Mouse (Mus musculus) urinary bladder, postnatal 25 days (tissue): ENCODE data around the gene Rab3d.
"Not testable (repeated sequence)": the region's sequence is repeated elsewhere in the genome, so short reads cannot be mapped to it uniquely, and the experiment has no call there.

ENCODE experiments used
- DNase-seq: peaks from one replicate; pipeline ENCODE4 v3.0.0; 2022; ENCODE audit warnings: low spot score

The Rab3d gene

GRCm38 (mm10) chr9:21909474-21910223 is 8.3 kb downstream of the Rab3d start:
- no peak for DNase-seq

- no peak for DNase-seq
Observed at GRCm38 (mm10) chr9:21908216-21908615, 9.8 kb downstream of the Rab3d start.

- DNase-seq = no peak
Observed at GRCm38 (mm10) chr9:21904031-21904430, 14.0 kb downstream of the Rab3d start.

GRCm38 (mm10) chr9:21901223-21901820 is 16.7 kb downstream of the Rab3d start:
- DNase-seq = peak; percentile 41

GRCm38 (mm10) chr9:21889229-21889628 is 28.8 kb downstream of the Rab3d start:
- DNase-seq = no peak

- DNase-seq = no peak
Observed at GRCm38 (mm10) chr9:21876601-21877000, 41.4 kb downstream of the Rab3d start.

GRCm38 (mm10) chr9:21872204-21872603 is 45.8 kb downstream of the Rab3d start:
- DNase-seq = no peak

GRCm38 (mm10) chr9:21870879-21871524 is 47.0 kb downstream of the Rab3d start:
- peak; percentile 47 for DNase-seq

- peak; percentile 44 for DNase-seq
Observed at GRCm38 (mm10) chr9:21869290-21869689, 48.7 kb downstream of the Rab3d start.

- no peak for DNase-seq
Observed at GRCm38 (mm10) chr9:21867726-21868125, 50.3 kb downstream of the Rab3d start.

GRCm38 (mm10) chr9:21866641-21867040 is 51.4 kb downstream of the Rab3d start:
- no peak for DNase-seq

- DNase-seq = no peak
Observed at GRCm38 (mm10) chr9:21865673-21866398, 52.2 kb downstream of the Rab3d start.

- no peak for DNase-seq
Observed at GRCm38 (mm10) chr9:21862181-21862580, 55.8 kb downstream of the Rab3d start.

- DNase-seq = not testable (repeated sequence)
Observed at GRCm38 (mm10) chr9:21860349-21860748, 57.6 kb downstream of the Rab3d start.

- no peak for DNase-seq
Observed at GRCm38 (mm10) chr9:21859606-21860005, 58.4 kb downstream of the Rab3d start.

- DNase-seq = no peak
Observed at GRCm38 (mm10) chr9:21858084-21858483, 59.9 kb downstream of the Rab3d start.

GRCm38 (mm10) chr9:21857501-21857900 is 60.5 kb downstream of the Rab3d start:
- DNase-seq = no peak
